8 mouse cellular contexts compared by ENCODE assay signal in the genomic region with DNA sequence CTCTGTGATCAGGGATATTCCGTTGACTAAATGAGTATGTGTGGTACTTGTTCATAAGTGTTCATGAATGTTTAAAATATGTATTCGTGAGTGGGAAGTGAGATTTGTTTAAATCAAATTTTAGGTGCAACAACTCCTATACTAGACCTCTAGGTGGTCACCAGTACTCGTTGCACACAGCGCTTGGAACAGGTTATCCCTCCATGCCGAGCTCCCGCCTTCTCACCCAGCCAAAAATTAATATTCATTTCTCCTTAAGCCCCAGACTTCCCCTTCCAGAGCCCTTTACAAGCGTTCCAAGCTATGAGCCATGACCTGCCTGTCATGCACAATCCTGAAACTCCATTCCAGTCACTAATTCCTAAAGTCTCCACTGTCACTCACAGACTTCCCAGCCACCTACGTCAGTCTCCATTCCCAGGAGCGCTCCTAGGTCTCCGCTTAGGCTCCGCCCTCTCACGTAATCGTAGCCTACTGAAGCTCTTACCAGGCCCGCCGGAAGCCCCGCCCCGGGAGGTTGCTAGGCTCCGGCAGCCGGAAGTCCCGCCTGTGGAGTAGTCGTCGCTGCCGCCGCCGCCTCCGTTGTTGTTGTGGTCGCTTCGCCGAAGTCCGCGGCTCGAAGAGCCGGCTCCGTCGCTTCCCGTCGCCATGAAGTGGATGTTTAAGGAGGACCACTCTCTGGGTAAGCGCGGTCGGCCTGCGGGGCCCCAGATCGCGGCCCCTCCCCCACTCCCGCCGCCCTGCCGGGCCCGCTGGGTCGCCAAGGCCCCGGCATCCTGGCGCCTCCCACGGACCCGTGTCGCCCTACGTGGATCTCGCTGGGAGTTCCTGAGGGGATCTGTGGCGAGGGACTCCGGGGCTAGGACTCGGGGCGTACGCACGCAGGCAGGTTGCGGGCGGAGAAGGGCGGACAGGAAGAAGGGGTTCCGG. TPM values are rescaled to one million over a fixed set of nuclear protein-coding genes. Genes with fewer than 3 reads are reported as not detected.
DNase-seq lines count a peak whose midpoint lies in the region; ATAC-seq and TF ChIP-seq lines count a peak whose summit lies in the region.

A gene (plus strand): TSS at position 533 of the 930 bp plus-strand sequence.

- WGBS in kidney, embryonic 14.5 days = under 1% methylated on average over 65 of the region's 65 CpGs
- under 1% methylated on average over 64 of the region's 65 CpGs for WGBS in limb, embryonic 15.5 days

- H3K27ac ChIP-seq in bone marrow macrophage, adult 2 months (ENCODE audit: insufficient read depth, low read depth, low read length) = peak within 1 kb of the TSS; percentile 29
- H3K27ac ChIP-seq in embryonic fibroblast, embryonic 13.5 days (ENCODE audit: insufficient read depth, low read length) = peak within 1 kb of the TSS; percentile 72
- H3K27ac ChIP-seq in kidney, embryonic 14.5 days (ENCODE audit: low read depth, low read length) = peak within 1 kb of the TSS; percentile 69
- H3K27ac ChIP-seq in limb, embryonic 15.5 days = peak within 1 kb of the TSS; percentile 76

- peak within 1 kb of the TSS; percentile 86 for H3K4me3 ChIP-seq in bone marrow macrophage, adult 2 months (ENCODE audit: insufficient read depth, low read length)
- H3K4me3 ChIP-seq in embryonic fibroblast, embryonic 13.5 days (ENCODE audit: insufficient read depth, low read length) = peak within 1 kb of the TSS; percentile 97
- H3K4me3 ChIP-seq in kidney, embryonic 14.5 days (ENCODE audit: low read length) = peak within 1 kb of the TSS; percentile 95
- peak within 1 kb of the TSS; percentile 83 for H3K4me3 ChIP-seq in limb, embryonic 15.5 days

- peak within 1 kb of the TSS; percentile 82 for H3K9ac ChIP-seq in kidney, embryonic 14.5 days (ENCODE audit: low read depth, low read length)
- peak within 1 kb of the TSS; percentile 66 for H3K9ac ChIP-seq in limb, embryonic 15.5 days

- no peak for TF ChIP-seq POLR2A in bone marrow macrophage, adult 2 months (IDR thresholded peaks at IDR 0.05; ENCODE audit: borderline replicate concordance, low read depth, low read length)
- TF ChIP-seq POLR2A in embryonic fibroblast, embryonic 13.5 days (IDR thresholded peaks at IDR 0.05; ENCODE audit: low read depth, low read length) = peak; percentile 52

- no peak for TF ChIP-seq CTCF in bone marrow macrophage, adult 2 months (IDR thresholded peaks at IDR 0.05; ENCODE audit: low read depth, low read length)
- TF ChIP-seq CTCF in embryonic fibroblast, embryonic 13.5 days (IDR thresholded peaks at IDR 0.05; ENCODE audit: borderline replicate concordance, insufficient read depth, low read length) = no peak

- no peaks in the 10 kb centered on the region for H3K27me3 ChIP-seq in kidney, embryonic 14.5 days (ENCODE audit: control insufficient read depth, insufficient read depth, low read length)
- H3K27me3 ChIP-seq in limb, embryonic 15.5 days = no peaks in the 10 kb centered on the region

- H3K4me1 ChIP-seq in bone marrow macrophage, adult 2 months (ENCODE audit: control insufficient read depth, insufficient read depth, low read length) = peaks cover 28% of the 10 kb centered on the region
- no peaks in the 10 kb centered on the region for H3K4me1 ChIP-seq in embryonic fibroblast, embryonic 13.5 days (ENCODE audit: control insufficient read depth, insufficient read depth, low read length)
- H3K4me1 ChIP-seq in kidney, embryonic 14.5 days (ENCODE audit: control insufficient read depth, insufficient read depth, low read length) = peaks cover 11% of the 10 kb centered on the region
- peaks cover 20% of the 10 kb centered on the region for H3K4me1 ChIP-seq in limb, embryonic 15.5 days

- peak within 1 kb of the TSS; percentile 91 for H3K4me2 ChIP-seq in kidney, embryonic 14.5 days (replicated peaks; ENCODE audit: low read depth, low read length)
- peak within 1 kb of the TSS; percentile 91 for H3K4me2 ChIP-seq in limb, embryonic 15.5 days

- no peaks in the 10 kb centered on the region for H3K9me3 ChIP-seq in kidney, embryonic 14.5 days (ENCODE audit: control insufficient read depth, low read length)
- no peaks in the 10 kb centered on the region for H3K9me3 ChIP-seq in limb, embryonic 15.5 days

- peak; percentile 98 for ATAC-seq in kidney, embryonic 14.5 days (ENCODE audit: low FRiP score, low TSS enrichment)
- peak; percentile 94 for ATAC-seq in limb, embryonic 15.5 days (ENCODE audit: insufficient number of reproducible peaks, low FRiP score, low TSS enrichment, low read depth)

- H3K36me3 ChIP-seq in kidney, embryonic 14.5 days (ENCODE audit: control insufficient read depth, insufficient read depth, low read length) = peaks cover 26% of the 10 kb centered on the region
- peaks cover 28% of the 10 kb centered on the region for H3K36me3 ChIP-seq in limb, embryonic 15.5 days

- peak; percentile 96 for DNase-seq in A20 (ENCODE audit: low read depth, low spot score)
- DNase-seq in heart, adult 9 months (ENCODE audit: low spot score in 2 of 2) = peak; percentile 96 to 97
- peak; percentile 68 to 89 for DNase-seq in monocyte, adult 2 months (ENCODE audit: low read depth in 1 of 2, low spot score in 2 of 2)
- DNase-seq in spleen, postnatal 36 days (ENCODE audit: low spot score in 2 of 2) = peak; percentile 94 to 96

RNA-seq across cellular contexts. Expression of the gene that starts here (rescaled TPM):
- polyA plus RNA-seq in bone marrow macrophage, adult 2 months (2012; ENCODE audit: insufficient read depth, insufficient read length, missing spikeins) = 89.6 and 94.9 TPM in 2 replicates
- 51.0 and 61.1 TPM in 2 replicates for polyA plus RNA-seq in embryonic fibroblast, embryonic 13.5 days (2011; ENCODE audit: insufficient read length, low read depth, missing spikeins)
- polyA plus RNA-seq in kidney, embryonic 14.5 days (2014; fragmentation: Nextera tagmentation; extraction: Ambion mirVana) = 170 and 205 TPM in 2 replicates
- 165 and 166 TPM in 2 replicates for polyA plus RNA-seq in limb, embryonic 15.5 days (2015; fragmentation: Nextera tagmentation; extraction: Ambion mirVana)

Comparison
In these comparisons a context has a peak if more than half of its experiments do, and no peak if none do; other contexts are left out.
1. Peak in every context shown above with its lines: DNase-seq, ATAC-seq, H3K4me3 ChIP-seq and H3K27ac ChIP-seq.